Mouse (Mus musculus) brain, embryonic 14.5 days (tissue): Measurements from ENCODE around the gene C1qtnf5. TPM values are rescaled to one million over a fixed set of nuclear protein-coding genes. Genes with fewer than 3 reads are reported as not detected.
"Not testable (repeated sequence)": the region's sequence is repeated elsewhere in the genome, so short reads cannot be mapped to it uniquely, and the experiment has no call there.

Source experiments
- DNase-seq: peaks from one replicate; pipeline ENCODE4 v3.0.0-alpha.2; 2011; ENCODE audit warnings: low read depth
- CTCF ChIP-seq: fragments of 200-500 bp; IDR thresholded peaks from 2 replicates; pipeline ENCODE4 v1.5.1; 2012; ENCODE audit warnings: inconsistent platforms, mild to moderate bottlenecking, moderate library complexity, borderline replicate concordance; ENCODE audit not compliant: insufficient read depth, insufficient read length; ENCODE audit errors: extremely low read depth
- POLR2A ChIP-seq: fragments of 200-500 bp; IDR thresholded peaks from 2 replicates; pipeline ENCODE4 v1.6.1; 2012; ENCODE audit warnings: mild to moderate bottlenecking, inconsistent platforms, borderline replicate concordance; ENCODE audit not compliant: poor library complexity, insufficient read depth, insufficient read length, severe bottlenecking; ENCODE audit errors: extremely low read depth
- polyA plus RNA-seq: library from polyadenylated mRNA; depleted of rRNA; stranded (reverse); fragments of >200 nt; gene quantifications from 2 replicates; pipeline ENCODE4 v1.2.3, GENCODE M21; 2012

C1qtnf5 gene
- polyA plus RNA-seq, 1 experiment = 6.8 TPM

DNA sequence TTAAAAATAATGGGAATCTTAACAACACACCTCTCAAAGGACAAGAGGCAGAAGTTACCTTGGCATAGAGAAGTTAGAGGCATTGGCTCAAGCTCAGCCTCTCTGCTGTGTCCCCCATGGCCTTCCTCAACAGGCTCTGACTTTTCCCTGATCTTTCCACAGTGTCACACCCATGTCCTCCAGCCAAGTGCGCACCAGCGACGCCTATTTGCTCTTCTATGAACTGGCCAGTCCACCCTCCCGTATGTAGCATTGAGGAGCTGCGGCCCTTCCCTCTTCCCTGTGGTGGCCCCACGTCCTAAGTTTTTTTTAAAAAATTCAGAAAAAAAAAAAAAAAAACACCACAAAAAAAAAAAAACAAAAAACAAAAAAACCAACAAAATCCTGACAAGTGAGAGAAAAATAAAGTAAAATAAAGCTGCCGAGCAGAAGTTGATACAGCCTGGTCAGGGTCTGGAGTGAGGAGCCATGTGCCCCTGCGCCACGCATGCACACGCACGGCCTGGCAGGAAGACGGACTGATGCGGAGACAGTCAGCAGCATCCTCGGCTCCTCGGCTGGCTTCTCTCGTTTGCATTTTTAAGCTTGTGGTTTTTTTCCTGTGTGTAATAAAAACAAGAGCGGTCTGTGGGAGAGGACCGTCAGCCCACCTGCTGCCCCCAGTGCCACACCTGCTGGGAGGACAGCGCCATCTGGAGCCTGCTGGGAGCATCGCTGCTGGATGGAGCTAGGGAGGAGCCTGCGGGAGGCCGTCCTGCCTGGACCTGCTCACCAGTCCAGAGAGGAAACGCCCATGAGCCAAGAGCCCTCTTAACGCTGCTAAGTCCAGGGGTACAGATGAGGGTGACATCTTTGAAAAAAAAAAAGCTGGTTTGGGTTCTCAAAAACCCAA is 13.2 kb upstream of the C1qtnf5 start:
- DNase-seq = peak; percentile 81
- peak; percentile 91 for TF ChIP-seq CTCF
- TF ChIP-seq POLR2A = no peak

DNA sequence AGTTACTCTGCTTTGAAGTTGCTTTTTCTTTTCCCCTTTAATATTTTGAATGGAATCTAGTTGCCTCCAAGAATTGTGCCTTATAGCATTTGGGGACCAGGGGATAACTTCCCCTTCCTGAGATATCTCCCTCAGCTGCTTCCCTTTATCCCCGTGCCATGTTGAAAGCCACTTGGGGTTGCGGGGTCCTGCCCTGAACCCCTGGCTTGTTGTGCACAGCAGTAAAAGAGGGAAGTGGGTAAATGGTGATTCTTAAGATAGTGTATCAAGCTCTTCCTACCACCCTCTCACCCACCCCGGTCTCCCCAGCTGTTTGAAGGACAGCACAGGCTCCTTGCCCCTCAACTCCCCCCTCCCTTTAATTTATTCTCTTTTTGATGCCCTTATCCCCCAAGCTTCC is 12.3 kb upstream of the C1qtnf5 start:
- no peak for TF ChIP-seq POLR2A
- TF ChIP-seq CTCF = no peak

DNA sequence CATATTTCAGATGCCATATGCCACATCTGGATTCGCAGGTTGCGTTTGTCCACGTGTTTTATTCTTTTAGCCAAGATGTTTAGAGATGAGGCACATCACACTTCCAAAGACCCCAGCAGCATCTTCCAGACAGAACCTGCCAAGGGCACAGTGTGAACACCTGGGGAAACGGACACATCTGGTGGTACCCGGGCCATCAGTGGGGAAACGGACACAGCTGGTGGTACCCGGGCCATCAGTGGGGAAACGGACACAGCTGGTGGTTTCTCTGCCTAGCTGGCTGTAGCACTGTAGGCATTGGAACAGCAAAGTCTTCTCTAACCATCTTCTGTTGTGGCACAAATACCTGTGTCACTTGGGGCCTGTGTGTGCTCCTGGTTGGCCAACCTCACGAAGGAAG is 11.3 kb upstream of the C1qtnf5 start:
- TF ChIP-seq POLR2A = no peak
- TF ChIP-seq CTCF = no peak
- no peak for DNase-seq

More for the DNA sequence above, 12.3 kb upstream of the C1qtnf5 start:
- DNase-seq = no peak

DNA sequence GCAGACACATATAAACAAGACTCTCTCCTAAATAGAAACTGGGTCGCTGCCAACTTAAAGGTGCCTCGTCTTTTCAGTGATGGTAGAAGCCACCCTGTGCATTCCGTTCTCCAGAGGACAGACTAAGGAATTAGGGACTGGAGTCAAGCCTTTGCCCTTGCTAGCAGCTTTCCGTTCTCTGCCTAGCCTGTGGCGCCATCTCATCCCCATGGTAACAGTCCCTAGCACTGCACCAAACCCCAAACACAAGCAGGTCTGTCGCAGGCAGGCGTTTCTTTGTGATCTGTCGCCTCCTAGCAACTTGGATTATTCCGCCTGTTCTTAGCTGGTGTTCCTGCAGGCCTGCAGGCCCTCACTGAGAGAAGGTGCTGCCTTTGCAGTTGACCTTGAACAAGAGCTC is 10.5 kb upstream of the C1qtnf5 start:
- DNase-seq = peak; percentile 88
- TF ChIP-seq POLR2A = no peak

DNA sequence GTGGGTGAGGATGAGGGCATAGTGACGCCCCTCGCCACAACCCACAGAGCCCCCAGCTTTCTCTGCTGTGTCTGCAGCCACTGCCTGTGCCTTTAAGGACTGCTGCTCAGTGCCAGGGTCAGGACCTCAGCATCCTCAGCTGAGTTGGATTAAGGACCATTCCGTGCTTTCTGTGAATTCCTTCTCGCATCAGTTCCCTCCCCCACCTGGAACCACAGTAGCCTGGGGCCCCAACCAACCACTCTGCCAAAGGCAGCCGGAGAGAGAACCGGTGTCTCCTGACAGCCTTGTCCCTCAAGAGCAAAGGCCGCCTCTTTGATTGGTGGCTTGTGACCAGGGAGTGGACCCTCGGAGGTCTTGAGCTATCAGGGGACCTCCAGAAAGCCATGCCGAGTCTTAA is 5.6 kb upstream of the C1qtnf5 start, which contains the start of gene Mfrp:
Mfrp (plus strand) TSS at position 240 of the 400 bp plus-strand sequence.
- DNase-seq = no peak
- TF ChIP-seq CTCF (no peak), POLR2A (no peak)

DNA sequence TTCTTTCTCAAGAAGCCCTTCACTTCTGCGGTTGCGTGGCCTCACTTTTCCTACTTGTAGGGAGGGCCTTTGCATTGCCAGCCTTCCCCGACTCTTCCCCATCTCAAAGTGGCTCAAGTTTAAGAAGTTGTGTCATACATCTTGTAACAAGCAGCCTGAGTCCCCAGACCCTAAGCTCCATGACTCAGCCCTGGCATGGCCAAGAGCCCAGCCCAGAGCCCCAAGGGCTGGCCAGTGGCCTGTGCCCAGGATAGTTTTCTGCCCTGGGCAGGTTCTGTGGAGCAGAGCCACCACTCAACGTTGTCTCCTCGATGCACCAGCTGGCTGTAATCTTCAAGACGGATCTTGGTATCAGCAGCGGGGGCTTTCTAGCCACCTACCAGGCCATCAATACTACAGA is 2.2 kb upstream of the C1qtnf5 start:
- DNase-seq = no peak
- TF ChIP-seq CTCF = no peak
- no peak for TF ChIP-seq POLR2A

DNA sequence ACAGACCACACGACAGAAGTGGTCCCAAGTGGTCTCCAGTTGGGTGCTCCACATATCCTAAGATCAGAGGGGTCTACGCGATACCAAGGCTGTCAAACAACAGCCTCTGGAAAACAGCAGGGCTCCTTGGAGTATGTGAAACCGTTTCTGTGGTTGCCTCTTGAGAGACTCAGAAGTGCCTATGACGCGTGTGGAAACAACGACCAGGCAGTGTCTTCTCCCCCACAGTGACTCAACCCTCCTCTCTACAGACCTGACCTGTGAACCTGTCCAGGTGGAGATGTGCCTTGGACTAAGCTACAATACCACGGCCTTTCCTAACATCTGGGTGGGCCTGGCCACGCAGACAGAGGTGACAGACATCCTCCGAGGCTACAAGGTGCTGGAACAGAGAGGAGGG is 1.3 kb upstream of the C1qtnf5 start:
- DNase-seq = no peak
- no peak for TF ChIP-seq CTCF
- no peak for TF ChIP-seq POLR2A

DNA sequence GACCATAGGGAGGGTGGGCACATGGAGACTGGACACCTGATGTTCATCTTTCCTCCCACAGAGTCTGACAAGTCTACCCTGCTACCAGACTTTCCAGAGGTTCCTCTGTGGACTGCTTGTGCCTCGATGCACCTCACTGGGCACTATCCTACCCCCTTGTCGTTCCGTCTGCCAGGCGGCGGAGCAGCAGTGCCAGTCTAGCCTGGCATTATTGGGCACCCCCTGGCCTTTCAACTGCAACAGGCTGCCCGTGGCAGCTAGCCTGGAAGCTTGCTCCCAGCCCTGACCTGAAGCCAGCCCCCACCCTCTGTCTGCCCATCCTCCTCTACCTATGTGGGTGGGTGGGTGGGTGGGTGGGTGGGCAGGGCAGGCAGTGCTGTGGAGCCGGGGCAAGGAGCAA is 863 bp upstream of the C1qtnf5 start:
- no peak for DNase-seq
- no peak for TF ChIP-seq CTCF
- no peak for TF ChIP-seq POLR2A

DNA sequence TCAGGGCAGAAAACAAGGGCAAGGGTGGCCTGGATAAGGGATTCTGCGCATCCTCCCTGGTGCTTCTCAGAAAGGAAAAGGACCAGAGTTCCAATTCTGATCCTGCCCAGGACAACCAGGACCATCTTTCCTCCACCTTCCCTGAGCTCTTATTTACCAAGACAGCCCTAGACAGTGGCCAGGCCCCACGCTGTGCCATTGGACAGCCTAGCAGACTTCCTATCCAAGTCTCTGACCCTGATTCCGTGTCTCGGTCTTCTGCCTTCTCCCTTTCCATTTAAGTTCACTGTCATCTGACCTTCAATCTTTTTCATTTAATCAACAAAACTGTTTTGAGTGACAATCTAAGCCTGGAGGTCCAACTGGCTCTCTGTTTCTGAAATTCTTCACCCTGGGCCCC is 449 bp upstream of the C1qtnf5 start:
- no peak for DNase-seq
- TF ChIP-seq POLR2A = no peak
- no peak for TF ChIP-seq CTCF

DNA sequence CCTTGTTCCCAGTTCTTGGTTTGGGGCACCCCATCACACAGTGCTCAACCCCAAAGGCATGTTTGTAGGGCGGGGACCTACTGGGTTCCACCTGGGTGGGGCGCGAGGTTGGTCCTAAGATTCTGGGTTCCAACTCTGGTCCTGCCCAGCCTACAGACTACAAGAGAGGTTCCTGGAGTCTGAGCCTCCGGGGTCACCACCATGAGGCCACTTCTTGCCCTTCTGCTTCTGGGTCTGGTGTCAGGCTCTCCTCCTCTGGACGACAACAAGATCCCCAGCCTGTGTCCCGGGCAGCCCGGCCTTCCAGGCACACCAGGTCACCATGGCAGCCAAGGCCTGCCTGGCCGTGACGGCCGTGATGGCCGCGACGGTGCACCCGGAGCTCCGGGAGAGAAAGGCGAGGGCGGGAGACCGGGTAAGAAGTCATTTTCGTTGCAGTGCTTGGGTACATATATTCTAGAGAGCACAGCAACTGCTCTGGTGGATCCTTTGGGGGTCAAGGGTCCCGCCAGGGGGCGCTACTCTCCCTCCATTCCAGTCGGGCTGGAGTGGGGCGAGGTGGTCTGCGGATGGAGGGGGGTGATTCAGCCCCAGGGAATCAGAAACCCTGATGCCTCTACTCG is 623 bp downstream of the C1qtnf5 start:
- TF ChIP-seq POLR2A = no peak
- TF ChIP-seq CTCF = peak; percentile 58
- peak; percentile 39 for DNase-seq

DNA sequence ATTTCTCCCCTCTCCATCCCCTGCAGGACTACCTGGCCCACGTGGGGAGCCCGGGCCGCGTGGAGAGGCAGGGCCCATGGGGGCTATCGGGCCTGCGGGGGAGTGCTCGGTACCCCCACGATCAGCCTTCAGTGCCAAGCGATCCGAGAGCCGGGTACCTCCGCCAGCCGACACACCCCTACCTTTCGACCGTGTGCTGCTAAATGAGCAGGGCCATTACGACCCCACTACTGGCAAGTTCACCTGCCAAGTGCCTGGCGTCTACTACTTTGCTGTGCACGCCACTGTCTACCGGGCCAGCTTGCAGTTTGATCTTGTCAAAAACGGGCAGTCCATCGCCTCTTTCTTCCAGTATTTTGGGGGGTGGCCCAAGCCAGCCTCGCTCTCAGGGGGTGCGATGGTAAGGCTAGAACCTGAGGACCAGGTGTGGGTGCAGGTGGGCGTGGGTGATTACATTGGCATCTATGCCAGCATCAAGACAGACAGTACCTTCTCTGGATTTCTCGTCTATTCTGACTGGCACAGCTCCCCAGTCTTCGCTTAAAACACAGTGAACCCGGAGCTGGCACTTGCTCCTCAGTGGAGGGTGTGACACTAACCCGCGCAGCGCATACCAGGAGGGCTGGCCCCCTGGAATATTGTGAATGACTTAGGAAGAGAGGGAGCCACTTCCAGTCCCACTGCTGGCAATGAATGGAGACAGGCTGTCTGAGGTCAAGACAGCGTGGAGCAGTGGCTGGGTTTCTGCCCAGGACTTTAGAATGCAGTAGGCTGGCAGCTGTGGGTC is 1.4 kb downstream of the C1qtnf5 start:
- no peak for DNase-seq
- TF ChIP-seq CTCF = no peak
- no peak for TF ChIP-seq POLR2A

DNA sequence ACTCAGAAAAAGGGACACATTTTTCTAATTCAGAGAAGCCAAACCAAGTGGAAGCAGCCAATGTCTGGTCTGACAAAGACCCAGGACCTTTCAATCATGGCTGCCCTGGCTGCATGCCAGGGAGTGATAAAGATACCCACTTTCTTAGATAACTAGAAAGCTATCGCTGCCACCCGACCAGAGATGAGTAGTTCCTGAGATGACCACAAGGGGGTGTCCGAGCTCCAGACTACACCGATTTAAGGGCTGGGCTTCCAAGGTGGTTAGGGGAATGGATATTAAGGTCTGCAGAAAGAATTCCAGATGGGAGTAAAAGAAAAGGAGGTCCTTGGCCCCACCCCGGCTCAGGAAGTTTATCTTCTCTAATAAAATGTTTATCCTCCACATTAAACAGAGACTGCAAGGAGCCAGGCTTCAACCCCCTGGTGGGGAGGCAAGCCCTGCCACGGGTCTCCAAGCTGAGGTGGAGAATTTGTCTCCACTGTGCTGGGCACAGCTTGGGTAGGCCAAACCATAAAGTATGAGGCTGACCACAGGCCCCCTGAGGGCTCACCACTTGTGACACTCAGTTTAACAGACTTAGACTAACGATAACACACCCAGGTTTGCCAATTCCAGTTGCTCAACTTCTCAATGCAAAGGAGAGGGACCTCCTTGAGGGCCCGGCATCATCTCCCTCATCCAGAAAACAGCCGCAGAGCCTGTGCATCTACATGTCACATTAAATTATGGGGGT is 2.5 kb downstream of the C1qtnf5 start:
- TF ChIP-seq POLR2A = no peak
- TF ChIP-seq CTCF = peak; percentile 79
- peak; percentile 82 for DNase-seq

DNA sequence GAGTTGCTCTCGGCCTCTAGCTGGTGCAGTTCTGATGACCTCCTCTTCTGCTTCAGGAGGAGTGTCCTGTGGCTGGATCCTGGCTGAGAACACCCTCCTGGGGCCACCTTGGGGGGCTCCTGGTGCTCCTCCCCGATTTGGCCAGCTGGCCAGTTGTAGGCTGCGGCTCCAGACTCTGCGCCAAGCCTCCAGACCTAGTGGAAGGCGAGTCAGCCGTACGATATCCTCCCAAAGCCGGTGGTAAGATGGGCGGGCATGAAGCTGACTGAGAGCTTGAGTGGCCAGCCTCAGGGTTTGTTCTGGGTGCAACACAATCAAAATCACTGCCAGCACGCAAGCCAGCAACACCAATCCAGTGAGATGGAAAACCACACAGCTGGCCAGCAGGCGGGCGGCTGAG is 4.9 kb downstream of the C1qtnf5 start:
- not testable (repeated sequence) for DNase-seq
